Mouse (Mus musculus): ENCODE data around the gene Cnst. TPM values are rescaled to one million over a fixed set of nuclear protein-coding genes. Genes with fewer than 3 reads are reported as not detected.
A peak's percentile ranks its signal among the peaks of the same experiment; 100 is the strongest.

Gene Cnst
- polyA plus RNA-seq, 1 experiment from 2014 or later, result 18.8 TPM

DNA sequence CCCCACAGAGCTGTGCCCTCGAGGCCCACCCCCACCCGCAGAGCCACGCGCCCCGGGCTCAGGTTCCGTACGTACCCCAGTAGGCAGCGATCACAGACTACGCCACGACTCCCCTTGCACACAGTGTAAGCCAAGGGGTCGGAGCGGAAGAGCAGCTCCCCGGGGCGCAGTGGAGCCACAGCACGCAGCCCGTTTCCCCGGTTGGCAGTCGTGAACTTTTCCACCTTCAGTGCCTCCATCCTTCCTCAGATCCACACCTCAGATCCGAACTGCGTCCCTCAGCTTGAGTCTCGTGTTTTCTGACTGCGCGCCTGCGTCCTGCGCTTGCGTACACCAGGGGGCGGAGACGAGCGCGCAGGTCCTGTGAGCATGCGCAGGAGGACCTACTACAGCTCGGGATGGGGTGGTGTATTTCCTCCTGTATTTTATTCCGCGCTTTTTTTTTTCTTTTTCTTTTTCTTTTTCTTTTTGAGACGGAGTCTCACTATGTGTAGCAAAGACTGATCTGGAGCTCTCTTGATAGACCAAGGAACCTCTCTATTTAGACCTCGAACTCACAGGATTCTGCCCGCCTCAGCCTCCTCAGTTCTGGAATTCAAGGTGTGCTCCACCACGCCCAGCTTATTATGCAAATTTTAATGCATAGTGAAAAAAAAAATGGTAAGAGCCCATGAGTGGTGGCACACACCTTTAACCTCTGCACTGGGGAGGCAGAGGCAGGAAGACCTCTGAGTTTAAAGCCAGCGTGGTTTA is 28.3 kb upstream of the Cnst start, which contains the start of gene Smyd3:
Gene Smyd3, minus strand, starts transcription at position 329 of the 753 bp plus-strand sequence.
- peak within 1 kb of the TSS; percentile 95 for H3K4me2 ChIP-seq (ENCODE audit: low read depth, low read length)
- 5% methylated on average over 39 of the region's 39 CpGs for WGBS
- H3K9me3 ChIP-seq (replicated peaks; ENCODE audit: control insufficient read depth, low read length), result no peaks in the 10 kb centered on the region
- no peaks in the 10 kb centered on the region for H3K27me3 ChIP-seq (ENCODE audit: control insufficient read depth, insufficient read depth, low read length)
- peak within 1 kb of the TSS; percentile 72 for H3K4me3 ChIP-seq (replicated peaks; ENCODE audit: low read length)
- H3K9ac ChIP-seq (ENCODE audit: low read length), result peak within 1 kb of the TSS; percentile 76
- H3K4me1 ChIP-seq (ENCODE audit: control insufficient read depth, insufficient read depth, low read length), result peaks cover 4% of the 10 kb centered on the region; the same call in 1 of the 2 replicates
- ATAC-seq (ENCODE audit: insufficient read depth, low FRiP score), result peak; percentile 84
- H3K27ac ChIP-seq (ENCODE audit: low read length), result peak within 1 kb of the TSS; percentile 53; the same call in 1 of the 2 replicates
- no peaks in the 10 kb centered on the region for H3K36me3 ChIP-seq (ENCODE audit: control insufficient read depth, insufficient read depth, low read length)

DNA sequence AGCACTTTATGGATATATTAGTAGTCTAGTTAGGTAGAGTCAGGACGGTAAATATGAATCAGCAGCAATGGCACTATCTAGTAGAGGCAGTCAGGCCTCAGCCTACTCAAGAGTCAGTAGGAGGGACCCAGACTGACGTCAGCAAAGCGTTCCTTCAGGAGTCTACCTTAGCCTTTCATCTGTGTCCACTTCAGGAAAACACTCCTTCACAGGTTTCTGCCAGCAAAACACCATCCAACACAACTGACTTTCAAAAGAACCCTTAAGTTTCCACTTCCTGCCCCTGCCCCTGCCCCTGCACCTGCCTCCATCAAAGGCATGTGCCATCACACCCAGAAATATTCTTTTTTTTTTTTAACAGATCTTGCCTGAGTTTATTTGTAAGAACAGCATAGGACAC is 26.3 kb upstream of the Cnst start:
- Histone ChIP-seq H3K9me3 (replicated peaks; ENCODE audit: control insufficient read depth, low read length) (no peaks in the 10 kb centered on the region), H3K4me2 (ENCODE audit: low read depth, low read length) (no peak overlapping the region), H3K36me3 (ENCODE audit: control insufficient read depth, insufficient read depth, low read length) (no peaks in the 10 kb centered on the region), H3K4me3 (replicated peaks; ENCODE audit: low read length) (no peak overlapping the region), H3K4me1 (ENCODE audit: control insufficient read depth, insufficient read depth, low read length) (peaks cover 4% of the 10 kb centered on the region; the same call in 1 of the 2 replicates), H3K9ac (ENCODE audit: low read length) (no peak overlapping the region), H3K27ac (ENCODE audit: low read length) (no peak overlapping the region), H3K27me3 (ENCODE audit: control insufficient read depth, insufficient read depth, low read length) (no peaks in the 10 kb centered on the region)
- WGBS, result 82% methylated on average over 3 of the region's 3 CpGs
- no peak for ATAC-seq (ENCODE audit: insufficient read depth, low FRiP score)

DNA sequence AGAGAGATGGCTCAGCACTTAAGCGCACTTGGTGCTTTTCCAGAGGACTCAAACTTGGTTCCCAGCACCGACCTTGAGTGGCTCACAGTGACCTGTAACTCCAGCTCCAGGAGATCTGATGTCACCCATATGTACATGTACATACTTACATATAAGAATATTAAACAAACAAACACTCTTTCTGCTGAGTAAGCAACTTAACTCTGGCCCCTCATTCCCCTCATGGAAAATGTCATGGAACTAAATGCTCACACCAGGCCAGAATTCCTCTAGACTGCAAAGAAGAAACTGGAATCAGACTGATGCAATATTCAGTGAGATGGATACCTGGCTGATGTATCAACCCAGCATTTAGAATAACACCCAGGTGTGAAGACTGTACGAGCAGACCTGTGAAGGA is 7.1 kb upstream of the Cnst start:
- H3K4me1 ChIP-seq (ENCODE audit: control insufficient read depth, insufficient read depth, low read length), result no peaks in the 10 kb centered on the region
- H3K4me2 ChIP-seq (ENCODE audit: low read depth, low read length), result no peak overlapping the region
- no peaks in the 10 kb centered on the region for H3K36me3 ChIP-seq (ENCODE audit: control insufficient read depth, insufficient read depth, low read length)
- H3K9ac ChIP-seq (ENCODE audit: low read length), result no peak overlapping the region
- H3K9me3 ChIP-seq (replicated peaks; ENCODE audit: control insufficient read depth, low read length), result no peaks in the 10 kb centered on the region
- ATAC-seq (ENCODE audit: insufficient read depth, low FRiP score), result no peak
- no peak overlapping the region for H3K27ac ChIP-seq (ENCODE audit: low read length)
- no peak overlapping the region for H3K4me3 ChIP-seq (replicated peaks; ENCODE audit: low read length)
- H3K27me3 ChIP-seq (ENCODE audit: control insufficient read depth, insufficient read depth, low read length), result no peaks in the 10 kb centered on the region
- 94% methylated on average over 3 of the region's 3 CpGs for WGBS

DNA sequence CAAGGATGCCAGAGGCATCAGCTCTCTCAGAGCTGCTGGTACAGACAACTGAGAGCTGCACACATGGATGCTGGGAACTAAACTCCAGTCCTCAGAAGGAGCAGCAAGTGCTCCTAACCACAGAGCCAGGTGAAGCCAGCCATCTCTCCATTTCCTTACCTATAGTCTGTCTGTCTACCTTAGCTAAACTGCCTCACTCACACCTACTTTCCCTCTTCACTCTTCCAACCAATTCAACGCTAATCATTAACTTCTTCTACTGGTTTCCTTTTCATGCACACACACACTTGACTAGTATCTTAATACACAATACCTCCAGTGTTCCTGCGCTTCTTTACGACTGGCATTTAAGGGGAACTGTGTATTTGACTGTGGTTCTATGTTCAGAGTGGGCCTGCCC is 6.3 kb upstream of the Cnst start:
- no peak; the same call in 1 of the 2 replicates for ATAC-seq (ENCODE audit: insufficient read depth, low FRiP score)
- Histone ChIP-seq H3K27me3 (ENCODE audit: control insufficient read depth, insufficient read depth, low read length) (no peaks in the 10 kb centered on the region), H3K4me2 (ENCODE audit: low read depth, low read length) (no peak overlapping the region), H3K36me3 (ENCODE audit: control insufficient read depth, insufficient read depth, low read length) (no peaks in the 10 kb centered on the region), H3K4me3 (replicated peaks; ENCODE audit: low read length) (no peak overlapping the region), H3K9me3 (replicated peaks; ENCODE audit: control insufficient read depth, low read length) (no peaks in the 10 kb centered on the region), H3K9ac (ENCODE audit: low read length) (no peak overlapping the region), H3K4me1 (ENCODE audit: control insufficient read depth, insufficient read depth, low read length) (peaks cover 5% of the 10 kb centered on the region), H3K27ac (ENCODE audit: low read length) (no peak overlapping the region)
- WGBS, result 78% methylated on average over 3 of the region's 3 CpGs

DNA sequence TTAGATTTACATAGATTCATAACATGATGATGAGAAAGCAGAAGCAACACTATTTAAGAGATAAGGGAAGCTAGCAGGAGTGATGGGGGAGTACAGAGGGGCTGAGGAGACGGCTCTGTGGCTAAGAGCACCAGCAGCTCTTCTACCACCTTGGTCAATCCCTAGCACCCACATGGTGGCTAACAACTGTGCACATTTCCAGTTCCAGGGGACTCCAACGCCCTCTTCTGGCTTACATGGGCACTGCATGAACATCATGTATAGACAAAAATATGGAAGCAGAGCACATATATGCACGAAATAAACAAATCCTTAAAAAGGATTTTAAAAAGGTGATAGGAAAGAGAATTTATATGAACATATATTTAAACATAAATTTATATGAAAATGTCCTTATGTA is 4.7 kb upstream of the Cnst start:
- ATAC-seq (ENCODE audit: insufficient read depth, low FRiP score), result no peak
- Histone ChIP-seq H3K9ac (ENCODE audit: low read length) (no peak overlapping the region), H3K4me1 (ENCODE audit: control insufficient read depth, insufficient read depth, low read length) (peaks cover 9% of the 10 kb centered on the region), H3K36me3 (ENCODE audit: control insufficient read depth, insufficient read depth, low read length) (no peaks in the 10 kb centered on the region), H3K9me3 (replicated peaks; ENCODE audit: control insufficient read depth, low read length) (no peaks in the 10 kb centered on the region), H3K4me3 (replicated peaks; ENCODE audit: low read length) (no peak overlapping the region), H3K27ac (ENCODE audit: low read length) (no peak overlapping the region), H3K4me2 (ENCODE audit: low read depth, low read length) (no peak overlapping the region), H3K27me3 (ENCODE audit: control insufficient read depth, insufficient read depth, low read length) (no peaks in the 10 kb centered on the region)
- 62% methylated on average over 3 of the region's 3 CpGs for WGBS

DNA sequence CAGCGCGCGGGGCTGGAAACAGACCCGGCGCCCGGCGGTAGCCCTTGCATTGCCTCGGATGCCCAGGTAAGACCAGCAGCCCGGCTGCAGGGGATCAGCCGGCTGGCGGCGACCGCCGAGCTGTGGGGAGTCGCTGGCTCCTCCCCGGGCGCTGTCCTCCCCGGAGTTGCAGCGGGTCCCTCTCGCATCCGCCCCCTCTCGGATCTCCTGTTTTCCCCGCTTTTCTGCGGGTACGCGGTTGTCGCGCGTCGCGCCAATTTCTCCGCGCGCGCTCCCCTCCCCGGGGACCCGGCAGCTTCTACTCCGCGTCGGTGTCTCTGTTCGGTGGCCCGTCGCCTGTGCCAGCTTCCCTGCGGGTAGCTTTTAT is 364 bp downstream of the Cnst start:
- WGBS, result under 1% methylated on average over 44 of the region's 44 CpGs
- peaks cover 23% of the 10 kb centered on the region for H3K4me1 ChIP-seq (ENCODE audit: control insufficient read depth, insufficient read depth, low read length)
- peak overlapping the region; percentile 71 for H3K4me2 ChIP-seq (ENCODE audit: low read depth, low read length)
- no peaks in the 10 kb centered on the region for H3K36me3 ChIP-seq (ENCODE audit: control insufficient read depth, insufficient read depth, low read length)
- peak; percentile 84 for ATAC-seq (ENCODE audit: insufficient read depth, low FRiP score)
- H3K27ac ChIP-seq (ENCODE audit: low read length), result peak overlapping the region; percentile 96
- H3K9me3 ChIP-seq (replicated peaks; ENCODE audit: control insufficient read depth, low read length), result no peaks in the 10 kb centered on the region
- H3K4me3 ChIP-seq (replicated peaks; ENCODE audit: low read length), result peak overlapping the region; percentile 84
- peak overlapping the region; percentile 87 for H3K9ac ChIP-seq (ENCODE audit: low read length)
- H3K27me3 ChIP-seq (ENCODE audit: control insufficient read depth, insufficient read depth, low read length), result no peaks in the 10 kb centered on the region

DNA sequence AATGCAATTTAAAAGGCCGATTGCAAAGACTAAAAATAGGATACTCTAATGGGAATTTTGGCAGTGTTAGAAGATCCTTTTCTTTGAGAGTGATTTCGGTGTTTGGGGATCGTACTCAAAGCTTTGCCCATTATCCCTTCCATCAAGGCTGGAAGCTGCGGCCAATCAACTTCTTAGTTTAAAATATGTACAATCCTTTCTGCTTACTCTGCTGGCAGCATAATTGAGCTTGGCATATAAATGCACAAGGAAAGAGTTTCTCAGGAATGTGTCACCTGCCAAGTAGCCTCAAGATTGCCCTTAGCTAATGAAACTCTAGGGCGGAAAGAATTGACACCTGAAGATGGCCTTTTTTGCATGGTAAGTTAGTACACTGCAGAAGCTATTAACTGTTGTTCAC is 1.0 kb downstream of the Cnst start:
- peak overlapping the region; percentile 84 for H3K4me3 ChIP-seq (replicated peaks; ENCODE audit: low read length)
- WGBS, result 7% methylated on average over 5 of the region's 5 CpGs
- H3K9me3 ChIP-seq (replicated peaks; ENCODE audit: control insufficient read depth, low read length), result no peaks in the 10 kb centered on the region
- H3K27me3 ChIP-seq (ENCODE audit: control insufficient read depth, insufficient read depth, low read length), result no peaks in the 10 kb centered on the region
- no peaks in the 10 kb centered on the region for H3K36me3 ChIP-seq (ENCODE audit: control insufficient read depth, insufficient read depth, low read length)
- peak overlapping the region; percentile 71 for H3K4me2 ChIP-seq (ENCODE audit: low read depth, low read length)
- ATAC-seq (ENCODE audit: insufficient read depth, low FRiP score), result no peak
- H3K27ac ChIP-seq (ENCODE audit: low read length), result peak overlapping the region; percentile 29
- H3K4me1 ChIP-seq (ENCODE audit: control insufficient read depth, insufficient read depth, low read length), result peaks cover 23% of the 10 kb centered on the region
- peak overlapping the region; percentile 87 for H3K9ac ChIP-seq (ENCODE audit: low read length)

DNA sequence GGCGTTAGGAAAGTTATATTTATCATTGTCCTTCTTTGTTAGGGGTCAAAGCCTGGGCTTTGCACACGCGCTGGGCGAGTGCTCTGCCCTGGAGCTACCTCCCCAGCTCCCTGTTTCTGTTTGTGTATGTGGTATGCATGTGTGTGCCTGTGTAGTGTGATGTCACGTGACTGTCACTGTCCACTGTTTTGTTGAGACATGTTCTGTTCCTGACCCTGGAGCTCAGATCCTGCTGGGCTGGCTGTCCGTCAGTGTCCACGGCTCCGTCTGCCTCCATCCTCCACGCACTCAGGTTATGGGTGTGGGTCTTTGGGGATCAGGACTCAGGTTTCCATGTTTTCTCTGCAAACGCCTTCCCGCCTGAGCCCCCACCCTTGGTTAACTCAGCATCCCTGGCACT is 2.0 kb downstream of the Cnst start:
- no peak overlapping the region for H3K27ac ChIP-seq (ENCODE audit: low read length)
- WGBS, result 57% methylated on average over 11 of the region's 11 CpGs

DNA sequence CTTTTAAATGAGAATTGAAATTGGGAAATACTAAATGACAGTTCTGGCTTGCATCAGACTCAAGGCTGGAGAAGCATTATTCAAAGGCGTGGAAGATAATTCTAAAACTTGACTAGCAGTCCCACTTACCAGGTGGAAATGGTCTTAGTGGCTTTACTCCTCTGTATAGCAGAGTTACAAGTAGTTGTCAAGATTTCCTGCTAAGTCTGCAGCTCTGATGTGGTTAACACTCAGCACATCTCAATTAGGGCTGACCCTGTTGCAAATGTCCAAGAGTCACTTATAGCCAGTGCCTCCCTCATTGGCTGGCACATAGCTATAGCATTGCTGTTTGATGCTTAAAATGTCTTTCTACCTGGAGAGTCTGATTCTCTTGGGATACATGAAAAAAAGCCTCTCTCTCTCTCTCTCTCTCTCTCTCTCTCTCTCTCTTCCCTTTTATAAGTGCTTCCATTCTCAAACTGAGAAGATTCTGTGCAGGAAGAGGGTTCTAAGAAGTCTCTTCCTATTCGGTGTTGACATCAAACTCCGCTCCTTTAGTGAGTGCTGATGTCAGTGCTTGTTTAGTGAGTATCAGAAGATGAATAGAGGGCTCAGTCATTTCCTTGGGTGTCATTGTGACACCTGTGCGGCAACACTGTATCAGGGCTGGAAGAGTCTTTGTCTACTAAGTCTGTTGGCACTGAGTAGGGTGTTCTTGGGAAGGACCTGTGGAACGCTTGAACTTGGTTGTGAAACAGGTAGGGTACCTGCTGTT is 3.0 kb downstream of the Cnst start:
- 84% methylated on average over 5 of the region's 5 CpGs for WGBS
- Histone ChIP-seq H3K9ac (ENCODE audit: low read length) (no peak overlapping the region), H3K36me3 (ENCODE audit: control insufficient read depth, insufficient read depth, low read length) (no peaks in the 10 kb centered on the region), H3K4me1 (ENCODE audit: control insufficient read depth, insufficient read depth, low read length) (peaks cover 39% of the 10 kb centered on the region), H3K4me3 (replicated peaks; ENCODE audit: low read length) (no peak overlapping the region), H3K9me3 (replicated peaks; ENCODE audit: control insufficient read depth, low read length) (no peaks in the 10 kb centered on the region), H3K27ac (ENCODE audit: low read length) (no peak overlapping the region), H3K4me2 (ENCODE audit: low read depth, low read length) (no peak overlapping the region), H3K27me3 (ENCODE audit: control insufficient read depth, insufficient read depth, low read length) (no peaks in the 10 kb centered on the region)
- ATAC-seq (ENCODE audit: insufficient read depth, low FRiP score), result no peak

More for the DNA sequence above, 2.0 kb downstream of the Cnst start:
- no peak for ATAC-seq (ENCODE audit: insufficient read depth, low FRiP score)
- Histone ChIP-seq H3K4me1 (ENCODE audit: control insufficient read depth, insufficient read depth, low read length) (peaks cover 30% of the 10 kb centered on the region), H3K27me3 (ENCODE audit: control insufficient read depth, insufficient read depth, low read length) (no peaks in the 10 kb centered on the region), H3K9ac (ENCODE audit: low read length) (peak overlapping the region; percentile 48; the same call in 1 of the 2 replicates), H3K4me3 (replicated peaks; ENCODE audit: low read length) (no peak overlapping the region), H3K36me3 (ENCODE audit: control insufficient read depth, insufficient read depth, low read length) (no peaks in the 10 kb centered on the region), H3K9me3 (replicated peaks; ENCODE audit: control insufficient read depth, low read length) (no peaks in the 10 kb centered on the region), H3K4me2 (ENCODE audit: low read depth, low read length) (peak overlapping the region; percentile 71; the same call in 1 of the 2 replicates)
